Mouse (Mus musculus): ENCODE measurements around the gene Ptprj. TPM values are rescaled to one million over a fixed set of nuclear protein-coding genes. Genes with fewer than 3 reads are reported as not detected.
"Not testable (repeated sequence)": the region's sequence is repeated elsewhere in the genome, so short reads cannot be mapped to it uniquely, and the experiment has no call there.

The Ptprj gene
- polyA plus RNA-seq, 1 experiment from 2014 or later: 3.5 TPM

DNA sequence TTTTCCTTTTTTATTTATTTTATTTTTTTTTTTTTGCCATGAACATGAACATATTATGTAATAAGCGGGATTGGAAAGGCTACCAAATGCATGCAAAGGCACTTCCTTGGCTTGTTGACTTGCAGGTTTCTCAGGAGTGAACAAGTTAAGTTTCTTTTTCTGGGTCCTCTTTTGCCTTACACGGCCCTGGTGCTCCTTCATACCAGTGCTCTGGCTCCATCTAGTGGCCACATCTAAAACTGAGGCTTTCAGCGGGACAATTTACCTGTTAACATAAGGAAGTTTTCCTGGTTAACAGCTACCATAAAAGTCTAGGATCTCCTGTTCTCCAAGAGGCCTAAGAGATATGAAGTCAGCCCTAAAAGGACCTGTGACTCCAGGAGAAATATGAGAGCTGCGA, 150.7 kb downstream of the Ptprj start:
- H3K9me3 ChIP-seq (replicated peaks; ENCODE audit: control insufficient read depth, low read length); H3K27ac ChIP-seq (ENCODE audit: low read depth, low read length); DNase-seq (ENCODE audit: low spot score); H3K9ac ChIP-seq (ENCODE audit: low read length); H3K4me2 ChIP-seq (ENCODE audit: low read length); H3K4me3 ChIP-seq (ENCODE audit: low read depth, low read length); H3K36me3 ChIP-seq (ENCODE audit: control insufficient read depth, insufficient read depth, low read length); H3K27me3 ChIP-seq (replicated peaks; ENCODE audit: control insufficient read depth, insufficient read depth, low read length); H3K4me1 ChIP-seq (ENCODE audit: control insufficient read depth, insufficient read depth, low read length): not testable (repeated sequence)
- ATAC-seq: peak; percentile 48; the same call in 1 of the 2 replicates
- WGBS: no CpG with 5 or more reads among the region's 4 CpGs

DNA sequence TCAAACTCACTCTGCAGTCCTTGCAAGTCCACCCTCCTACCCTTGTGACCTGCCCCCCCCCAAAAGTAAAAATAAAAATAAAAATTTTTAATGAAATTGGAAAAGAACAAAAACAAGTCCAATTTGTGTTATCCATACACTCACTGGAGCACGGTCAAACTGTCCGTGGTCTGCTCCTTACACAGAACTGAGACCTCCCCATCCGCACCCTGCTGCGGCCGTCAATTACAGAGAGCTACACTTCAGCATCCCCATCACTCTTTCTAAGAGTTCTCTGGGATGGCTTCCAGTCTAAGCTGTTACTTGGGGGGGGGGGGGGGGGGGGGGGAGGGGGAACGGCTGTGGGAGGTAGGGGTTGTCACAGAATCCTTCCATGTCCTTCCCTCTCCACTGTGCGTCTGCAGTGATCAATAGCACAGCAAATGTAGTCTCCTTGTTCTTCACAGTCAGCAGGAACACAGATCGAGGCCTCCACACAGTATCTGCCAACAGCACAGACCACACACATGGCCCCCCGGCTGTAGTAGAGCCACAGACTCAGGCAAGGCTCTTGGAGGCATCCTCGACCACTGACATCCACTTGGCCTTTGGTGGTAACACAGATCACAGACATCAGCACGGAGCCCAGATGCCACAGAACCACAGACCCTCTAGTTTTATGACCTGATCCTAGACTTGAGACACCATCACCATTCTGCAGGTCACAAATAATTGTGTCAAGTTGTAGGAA, 151.3 kb downstream of the Ptprj start:
- H3K9ac ChIP-seq (ENCODE audit: low read length); H3K36me3 ChIP-seq (ENCODE audit: control insufficient read depth, insufficient read depth, low read length); H3K4me1 ChIP-seq (ENCODE audit: control insufficient read depth, insufficient read depth, low read length); H3K4me3 ChIP-seq (ENCODE audit: low read depth, low read length); H3K9me3 ChIP-seq (replicated peaks; ENCODE audit: control insufficient read depth, low read length); H3K27ac ChIP-seq (ENCODE audit: low read depth, low read length); H3K27me3 ChIP-seq (replicated peaks; ENCODE audit: control insufficient read depth, insufficient read depth, low read length); DNase-seq (ENCODE audit: low spot score); ATAC-seq; H3K4me2 ChIP-seq (ENCODE audit: low read length): not testable (repeated sequence)
- no CpG with 5 or more reads among the region's 11 CpGs for WGBS

- H3K27ac ChIP-seq (ENCODE audit: low read depth, low read length); H3K4me2 ChIP-seq (ENCODE audit: low read length); H3K9ac ChIP-seq (ENCODE audit: low read length); H3K4me1 ChIP-seq (ENCODE audit: control insufficient read depth, insufficient read depth, low read length); H3K9me3 ChIP-seq (replicated peaks; ENCODE audit: control insufficient read depth, low read length); H3K27me3 ChIP-seq (replicated peaks; ENCODE audit: control insufficient read depth, insufficient read depth, low read length); DNase-seq (ENCODE audit: low spot score); H3K4me3 ChIP-seq (ENCODE audit: low read depth, low read length); H3K36me3 ChIP-seq (ENCODE audit: control insufficient read depth, insufficient read depth, low read length); ATAC-seq: not testable (repeated sequence)
- WGBS: no CpG with 5 or more reads among the region's 4 CpGs
Observed at GRCm38 (mm10) chr2:90424937-90425336, 155.5 kb downstream of the Ptprj start.

DNA sequence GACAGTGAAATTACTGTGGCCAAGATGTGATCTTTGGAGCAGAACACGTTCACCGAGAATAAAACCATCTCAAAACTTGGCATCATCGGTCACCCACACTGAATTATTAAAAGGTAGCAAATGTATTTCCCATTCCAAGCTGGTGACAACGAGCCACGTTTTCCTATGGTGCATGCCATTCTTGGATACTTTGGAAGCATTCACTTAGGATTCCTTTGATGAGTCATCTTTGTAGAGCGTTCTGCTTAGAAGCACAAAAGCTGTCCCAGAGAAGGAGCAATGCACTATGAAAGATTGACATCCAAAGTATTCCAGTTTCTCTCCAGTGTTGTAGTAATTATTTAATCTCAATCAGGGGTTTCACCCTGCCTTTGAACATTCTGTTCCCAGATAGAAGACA, 158.2 kb downstream of the Ptprj start:
- not testable (repeated sequence) for ATAC-seq; H3K4me2 ChIP-seq (ENCODE audit: low read length); DNase-seq (ENCODE audit: low spot score); H3K9ac ChIP-seq (ENCODE audit: low read length); H3K4me1 ChIP-seq (ENCODE audit: control insufficient read depth, insufficient read depth, low read length); H3K4me3 ChIP-seq (ENCODE audit: low read depth, low read length); H3K36me3 ChIP-seq (ENCODE audit: control insufficient read depth, insufficient read depth, low read length); H3K9me3 ChIP-seq (replicated peaks; ENCODE audit: control insufficient read depth, low read length); H3K27ac ChIP-seq (ENCODE audit: low read depth, low read length); H3K27me3 ChIP-seq (replicated peaks; ENCODE audit: control insufficient read depth, insufficient read depth, low read length)
- 87% methylated on average over 6 of the region's 6 CpGs for WGBS

GRCm38 (mm10) chr2:90414110-90414821, 166.2 kb downstream of the Ptprj start:
- WGBS: 55% methylated on average over 4 of the region's 4 CpGs
- H3K4me2 ChIP-seq (ENCODE audit: low read length); H3K9ac ChIP-seq (ENCODE audit: low read length); H3K36me3 ChIP-seq (ENCODE audit: control insufficient read depth, insufficient read depth, low read length); H3K4me3 ChIP-seq (ENCODE audit: low read depth, low read length); H3K27ac ChIP-seq (ENCODE audit: low read depth, low read length); H3K4me1 ChIP-seq (ENCODE audit: control insufficient read depth, insufficient read depth, low read length); H3K9me3 ChIP-seq (replicated peaks; ENCODE audit: control insufficient read depth, low read length); H3K27me3 ChIP-seq (replicated peaks; ENCODE audit: control insufficient read depth, insufficient read depth, low read length); ATAC-seq: not testable (repeated sequence)
- peak; percentile 16 for DNase-seq (ENCODE audit: low spot score)

GRCm38 (mm10) chr2:90398633-90399107, 181.8 kb downstream of the Ptprj start, which contains the start of gene Olfr1274-ps:
Gene Olfr1274-ps (plus strand): TSS chr2:90398683.
- H3K36me3 ChIP-seq (ENCODE audit: control insufficient read depth, insufficient read depth, low read length): not testable (repeated sequence)

More at GRCm38 (mm10) chr2:90398633-90399107, 181.8 kb downstream of the Ptprj start, which contains the start of gene Olfr1274-ps:
- WGBS: 87% methylated on average over 5 of the region's 7 CpGs
- H3K4me1 ChIP-seq (ENCODE audit: control insufficient read depth, insufficient read depth, low read length); H3K4me3 ChIP-seq (ENCODE audit: low read depth, low read length); H3K27me3 ChIP-seq (replicated peaks; ENCODE audit: control insufficient read depth, insufficient read depth, low read length); H3K27ac ChIP-seq (ENCODE audit: low read depth, low read length); DNase-seq (ENCODE audit: low spot score); H3K4me2 ChIP-seq (ENCODE audit: low read length); H3K9me3 ChIP-seq (replicated peaks; ENCODE audit: control insufficient read depth, low read length); H3K9ac ChIP-seq (ENCODE audit: low read length); ATAC-seq: not testable (repeated sequence)

Other genes with a start within 250 kb of the Ptprj start
- gene Olfr1274-ps, start 182.0 kb downstream of the Ptprj start, polyA plus RNA-seq (2014; fragmentation: Nextera tagmentation; extraction: Ambion mirVana): not detected in 2 replicates
- 31.0 and 31.9 TPM in 2 replicates for gene Nup160, start 96.6 kb upstream of the Ptprj start, polyA plus RNA-seq (2014; fragmentation: Nextera tagmentation; extraction: Ambion mirVana)
- 48.9 and 70.3 TPM in 2 replicates for gene Fnbp4, start 164.7 kb upstream of the Ptprj start, polyA plus RNA-seq (2014; fragmentation: Nextera tagmentation; extraction: Ambion mirVana)
- gene Agbl2, start 202.1 kb upstream of the Ptprj start, polyA plus RNA-seq (2014; fragmentation: Nextera tagmentation; extraction: Ambion mirVana): 0.89 and 1.2 TPM in 2 replicates